Mouse (Mus musculus) ovary, adult 18-20 months (tissue): Measurements from ENCODE around the gene Cotl1.
A peak's percentile ranks its signal among the peaks of the same experiment; 100 is the strongest.
"Not testable (repeated sequence)": the region's sequence is repeated elsewhere in the genome, so short reads cannot be mapped to it uniquely, and the experiment has no call there.

Source experiments
- DNase-seq: peaks from one replicate; pipeline ENCODE4 v3.0.0; 2022; ENCODE audit warnings: low spot score, mixed read lengths

Cotl1 gene

DNA sequence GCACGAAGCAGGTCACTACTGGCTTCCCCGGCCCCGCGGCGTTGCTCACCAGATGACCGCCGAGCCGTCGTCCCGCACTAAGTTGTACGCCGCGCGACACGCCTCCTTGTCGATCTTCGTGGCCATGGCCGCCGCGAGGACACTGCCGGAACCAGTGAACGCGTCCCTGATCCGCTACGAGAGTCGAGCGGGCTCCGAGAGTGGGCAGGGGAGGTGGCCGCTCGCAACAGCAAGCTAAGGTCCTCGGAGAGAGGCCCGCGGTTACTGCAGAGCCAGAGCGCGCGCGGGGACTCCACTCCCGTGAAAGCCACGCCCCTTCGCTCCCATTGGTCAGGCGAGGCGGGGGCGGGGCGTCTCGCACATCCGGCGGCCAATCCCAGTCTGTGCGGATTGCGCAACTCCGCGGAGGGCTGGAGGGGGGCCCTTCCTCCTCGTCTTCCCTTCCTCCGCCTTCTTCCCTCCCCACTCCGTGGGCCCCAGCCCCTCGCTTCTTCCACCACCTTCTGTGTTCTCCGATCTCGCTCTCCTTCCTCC is at the start of gene Cotl1:
Gene Cotl1, minus strand, starts transcription at position 270 of the 534 bp plus-strand sequence.
- peak; percentile 94 for DNase-seq

DNA sequence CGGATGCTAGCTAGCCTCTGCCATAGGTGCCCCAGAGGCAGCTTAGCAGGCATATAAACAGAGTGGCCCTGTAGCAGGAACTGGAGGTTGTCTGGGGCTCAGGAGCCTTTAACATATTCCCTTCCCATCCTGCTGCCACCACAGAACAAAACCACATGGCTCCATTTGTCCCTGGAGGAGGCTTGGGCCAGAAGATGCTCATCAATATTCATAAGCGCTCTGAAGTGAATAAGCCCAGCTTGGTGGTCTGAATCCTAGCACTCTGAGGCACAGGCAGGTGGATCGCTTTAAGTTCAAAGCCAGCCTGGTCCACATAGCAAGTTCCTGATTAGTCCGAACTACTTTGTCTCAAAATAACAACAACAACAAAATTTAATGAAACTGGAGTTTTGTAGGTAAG is 47.7 kb upstream of the Cotl1 start:
- DNase-seq, result no peak

DNA sequence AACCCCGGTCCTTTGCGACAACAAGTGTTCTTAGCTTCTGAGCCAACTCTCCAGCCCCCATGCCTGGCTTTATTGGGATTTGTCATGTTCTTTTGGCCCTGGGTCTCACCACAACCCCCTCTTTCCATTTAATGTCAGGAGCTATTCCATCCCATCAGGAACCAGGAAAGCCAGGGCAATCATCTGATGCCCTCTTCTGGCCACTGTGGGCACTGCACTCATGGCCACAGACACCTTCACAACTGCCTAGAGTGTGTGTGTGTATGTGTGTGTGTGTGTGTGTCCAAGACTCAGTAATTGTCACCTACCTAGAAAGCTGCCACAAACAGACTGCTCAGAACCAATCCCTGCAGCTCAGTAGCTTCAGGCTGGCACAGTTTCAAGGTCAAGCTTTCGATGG is 46.8 kb upstream of the Cotl1 start:
- DNase-seq, result no peak

DNA sequence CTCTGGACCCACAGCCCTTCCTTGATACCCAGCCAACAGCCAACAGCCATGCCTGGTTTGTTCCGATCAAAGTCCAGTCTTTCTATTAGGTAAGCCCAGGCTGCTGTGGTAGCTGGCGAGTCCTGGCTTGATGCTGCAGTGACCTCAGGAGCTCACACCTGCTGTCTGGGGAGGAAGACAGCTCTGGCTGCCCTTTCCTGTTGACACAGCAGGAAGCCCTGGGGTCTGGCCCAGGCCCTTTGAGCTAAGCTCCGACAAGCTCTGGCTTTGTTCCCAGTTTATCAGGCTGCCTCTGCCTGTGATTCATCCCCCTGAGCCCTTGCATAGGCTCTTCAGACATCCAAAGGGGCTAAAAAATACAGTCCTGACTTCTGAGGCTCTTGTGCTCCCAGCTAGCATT is 45.3 kb upstream of the Cotl1 start:
- peak; percentile 45 for DNase-seq

DNA sequence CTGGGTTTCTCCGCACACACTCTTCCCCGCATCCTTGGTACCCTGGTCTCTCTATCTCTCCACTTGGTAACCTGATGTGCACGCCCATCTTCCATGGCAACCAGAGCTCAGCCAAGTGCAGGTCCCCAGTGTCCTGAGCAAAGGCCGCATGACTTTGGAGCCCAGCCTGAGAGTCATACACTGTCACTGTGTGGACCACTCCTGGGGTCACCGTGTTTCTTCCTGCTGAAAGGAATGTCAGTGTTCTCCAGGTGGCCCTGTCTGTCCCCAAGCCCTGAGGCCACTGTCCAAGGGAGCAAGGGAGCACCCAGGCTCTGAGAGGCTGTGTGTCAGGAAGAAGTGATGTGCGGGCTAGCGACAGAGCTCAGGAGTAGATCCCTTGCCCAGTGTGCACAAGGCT is 42.9 kb upstream of the Cotl1 start:
- no peak for DNase-seq

DNA sequence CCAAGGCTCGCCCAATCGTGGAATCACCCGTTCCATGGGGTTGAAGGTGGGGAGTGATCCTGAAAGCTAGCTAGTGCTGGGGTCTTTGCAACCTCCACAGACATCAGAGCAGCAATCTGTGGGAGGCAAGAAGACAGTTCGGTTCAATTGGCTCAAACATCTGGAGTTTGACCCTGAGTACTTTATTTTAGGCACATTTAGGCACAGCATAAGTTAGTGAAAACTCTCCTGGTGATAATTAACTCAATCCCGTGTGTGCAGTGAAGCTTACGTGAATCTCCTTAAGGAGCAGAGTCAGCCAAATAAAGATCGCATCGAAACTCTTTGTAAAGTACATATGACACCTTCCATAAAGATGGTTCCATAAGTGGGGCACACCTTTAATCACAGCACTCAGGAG is 41.6 kb upstream of the Cotl1 start:
- no peak for DNase-seq

DNA sequence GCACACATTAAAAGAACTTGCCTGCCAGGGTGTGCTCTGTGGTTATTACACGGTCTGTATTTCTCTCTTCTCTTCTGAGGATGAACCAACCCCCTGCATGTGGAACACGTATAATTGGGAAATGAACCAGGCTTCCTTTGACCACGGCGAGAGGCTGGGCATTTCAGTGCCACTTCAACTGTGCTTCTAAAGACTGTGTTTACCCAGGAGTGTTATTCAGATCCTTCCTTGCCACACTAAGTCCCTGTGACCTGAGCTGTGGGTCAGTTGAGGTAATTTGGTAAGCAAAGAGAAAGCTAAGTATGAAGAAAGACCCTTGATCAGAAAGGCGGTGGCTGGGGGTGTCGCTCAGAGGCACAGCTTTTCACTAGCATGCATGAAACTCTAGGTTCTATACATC is 41.0 kb upstream of the Cotl1 start:
- no peak for DNase-seq

DNA sequence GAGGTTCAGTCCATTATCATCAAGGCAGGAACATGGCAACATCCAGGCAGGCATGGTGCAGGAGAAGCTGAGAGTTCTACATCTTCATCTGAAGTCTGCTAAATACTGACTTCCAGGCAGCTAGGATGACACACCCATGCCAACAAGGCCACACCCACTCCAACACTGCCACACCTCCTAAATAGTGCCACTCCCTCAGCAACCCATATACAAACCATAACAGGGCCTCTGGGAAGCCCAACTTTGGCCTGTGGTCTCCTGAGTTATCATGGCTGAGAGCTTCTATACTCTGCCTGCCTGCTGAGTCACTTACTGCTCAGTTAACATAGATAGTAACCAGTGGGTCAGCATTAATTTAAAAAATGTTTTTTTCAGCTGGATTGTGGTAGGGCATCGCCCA is 32.8 kb upstream of the Cotl1 start:
- no peak for DNase-seq

DNA sequence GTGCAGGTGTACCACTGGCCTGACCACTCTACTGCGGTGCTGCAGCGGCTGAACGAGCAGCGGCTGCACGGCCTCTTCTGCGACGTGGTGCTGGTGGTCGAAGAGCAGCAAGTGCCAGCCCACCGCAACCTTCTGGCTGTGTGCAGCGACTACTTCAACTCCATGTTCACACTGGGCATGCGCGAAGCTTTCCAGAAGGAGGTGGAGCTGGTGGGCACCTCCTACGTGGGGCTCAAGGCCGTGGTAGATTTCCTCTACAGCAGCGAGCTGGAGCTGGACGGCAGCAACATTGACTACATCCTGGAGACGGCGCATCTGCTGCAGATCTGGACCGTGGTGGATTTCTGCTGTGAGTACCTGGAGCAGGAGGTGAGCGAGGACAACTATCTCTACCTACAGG is 29.3 kb upstream of the Cotl1 start:
- no peak for DNase-seq

DNA sequence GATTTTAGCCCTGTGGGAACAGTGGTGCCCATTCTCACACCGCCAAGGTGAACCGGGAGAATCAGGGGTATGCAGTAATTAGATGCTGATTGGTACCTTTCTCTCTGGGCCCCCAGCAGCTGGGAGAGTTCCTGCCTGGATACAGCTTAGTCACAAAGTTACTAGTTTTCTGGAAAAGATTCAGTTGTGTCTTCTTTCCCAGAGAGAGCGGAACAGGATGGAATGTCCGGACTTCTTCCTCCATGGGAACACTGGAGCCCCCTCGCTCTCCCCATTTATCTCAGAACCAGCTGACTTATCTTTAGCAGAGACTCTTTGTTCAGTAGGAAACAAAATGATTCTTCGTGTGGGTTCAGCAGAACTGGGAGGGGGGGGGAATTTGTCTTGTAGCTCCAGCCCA is 22.4 kb upstream of the Cotl1 start:
- DNase-seq, result no peak

DNA sequence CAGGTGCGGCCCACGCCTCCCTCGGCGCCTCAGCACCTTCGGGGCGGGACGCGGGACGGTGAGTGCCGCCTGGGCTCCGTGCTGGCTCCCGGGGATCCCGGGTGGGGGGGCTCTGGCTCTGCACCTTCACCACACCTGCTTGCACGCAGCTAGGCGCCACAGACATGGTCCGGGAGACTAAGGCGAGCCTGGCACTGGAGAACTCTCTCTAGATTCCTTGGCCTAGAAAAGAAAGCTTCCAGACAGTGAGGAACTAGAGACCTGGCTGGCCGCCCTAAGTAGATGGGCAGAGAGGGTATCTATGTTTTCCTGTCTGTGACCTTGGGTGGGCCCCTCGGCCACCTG is 22.0 kb upstream of the Cotl1 start:
- no peak for DNase-seq

DNA sequence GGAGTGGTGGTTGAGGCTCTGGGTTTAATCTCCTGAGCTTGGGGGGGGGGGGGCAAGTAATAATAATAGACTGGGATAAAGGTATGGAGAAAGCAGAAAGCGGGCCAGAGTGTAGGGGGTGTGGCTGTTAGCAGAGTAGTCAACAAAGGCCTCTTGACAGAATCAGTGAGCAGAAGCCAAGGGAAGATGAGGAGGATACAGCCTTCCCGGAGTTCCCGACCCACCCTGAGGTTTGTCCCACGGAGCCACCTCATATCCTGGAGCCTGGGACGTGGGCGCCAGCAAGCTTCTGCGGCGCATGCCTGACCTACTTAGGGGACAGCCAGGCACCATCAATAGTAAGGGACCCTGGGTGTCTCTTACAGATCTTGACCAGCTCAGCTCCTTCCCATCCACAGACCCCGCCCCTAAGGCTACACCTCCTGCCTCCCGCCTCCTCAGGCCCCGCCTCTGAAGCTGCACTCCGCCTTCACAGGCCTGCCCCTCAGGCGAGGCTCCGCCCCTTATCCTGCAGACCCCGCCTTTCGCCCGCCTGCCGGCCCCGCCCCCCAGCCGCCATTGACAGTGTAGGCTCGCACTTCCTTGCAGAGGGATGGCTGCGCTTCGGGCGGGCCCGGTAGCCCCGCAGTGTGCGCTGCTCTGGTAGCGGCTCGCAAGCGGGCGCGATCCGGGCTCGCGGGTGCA is 21.5 kb upstream of the Cotl1 start, which contains the start of gene Klhl36:
Gene Klhl36, plus strand, starts transcription at position 561 of the 684 bp plus-strand sequence.
- peak; percentile 96 for DNase-seq

DNA sequence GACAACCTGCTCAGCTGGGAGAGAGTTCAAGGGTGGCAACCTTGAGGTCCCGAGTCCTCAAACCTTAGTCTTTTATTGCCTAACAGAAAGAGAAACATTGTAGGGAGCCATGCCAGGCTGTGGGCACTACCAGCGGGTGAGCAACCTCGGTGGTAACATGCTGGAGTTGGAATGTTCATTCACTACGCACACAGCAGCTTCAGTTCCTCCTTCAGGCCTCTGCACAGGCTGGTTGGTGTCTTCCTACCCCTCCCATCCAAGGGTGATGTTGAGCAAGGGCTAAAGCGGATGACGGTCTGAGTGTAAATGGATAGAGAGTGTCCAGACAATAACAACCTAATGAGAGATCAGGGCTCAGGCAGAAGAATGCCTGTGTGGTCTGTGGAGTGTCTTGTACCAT is 17.4 kb upstream of the Cotl1 start:
- no peak for DNase-seq

DNA sequence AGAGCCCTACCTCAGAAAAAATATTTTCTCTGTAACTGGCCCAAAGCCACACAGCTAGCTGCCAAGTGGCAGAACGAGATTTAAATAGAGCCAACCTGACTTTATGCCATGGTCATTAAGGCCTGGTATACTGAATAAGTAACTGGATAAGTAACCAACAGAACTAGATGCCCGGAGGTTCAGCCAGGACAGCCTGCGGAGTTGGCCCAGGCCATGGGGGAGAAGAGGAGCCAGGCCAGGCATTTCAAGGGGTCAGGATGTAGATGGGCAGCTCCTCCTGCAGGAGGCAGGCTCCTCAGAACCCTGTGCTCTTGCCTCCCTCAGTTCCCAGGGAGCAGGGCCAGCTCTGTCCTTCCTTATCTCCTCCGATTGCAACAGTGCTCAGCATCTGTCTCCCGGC is 15.3 kb upstream of the Cotl1 start:
- DNase-seq, result peak; percentile 43

DNA sequence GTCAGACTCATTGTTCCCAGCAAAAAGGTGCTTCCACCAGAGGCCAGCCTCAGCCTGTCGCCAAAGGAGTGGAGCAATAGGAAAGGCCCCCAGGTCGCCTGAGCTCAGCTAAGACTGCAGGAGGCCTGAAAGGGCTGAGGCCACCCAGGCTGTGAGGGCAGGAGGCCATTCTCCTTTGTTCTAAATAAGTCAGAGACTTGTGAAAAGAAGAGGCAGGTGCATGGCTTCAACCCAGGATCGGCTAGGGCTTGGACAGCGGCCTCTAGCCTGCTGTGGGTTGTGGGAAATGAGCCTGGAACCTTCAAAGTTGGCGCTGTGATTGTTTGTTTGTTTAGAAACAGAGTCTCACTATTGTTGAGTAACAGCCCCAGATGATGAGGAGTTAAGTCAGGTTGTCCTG is 13.7 kb upstream of the Cotl1 start:
- no peak for DNase-seq

DNA sequence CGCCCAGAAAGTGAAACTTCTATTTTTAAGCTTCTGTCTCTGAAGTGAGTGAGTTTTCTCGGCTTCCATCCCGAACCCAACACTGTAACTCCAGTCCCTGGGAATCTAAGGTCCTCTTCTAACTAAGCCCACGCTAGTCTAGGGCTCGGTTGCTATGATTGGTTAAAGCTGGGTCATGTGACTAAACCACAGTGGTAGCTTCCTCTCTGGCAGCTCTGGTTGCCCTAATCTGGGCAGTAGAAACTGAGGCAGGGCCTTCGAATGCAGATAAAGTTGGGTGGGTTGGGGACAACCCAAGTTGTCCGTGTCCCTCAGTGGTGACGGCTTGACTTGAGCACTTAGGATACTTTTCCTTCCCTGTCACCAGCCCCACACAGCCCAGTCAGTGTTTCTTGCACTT is 13.2 kb upstream of the Cotl1 start:
- DNase-seq, result no peak

DNA sequence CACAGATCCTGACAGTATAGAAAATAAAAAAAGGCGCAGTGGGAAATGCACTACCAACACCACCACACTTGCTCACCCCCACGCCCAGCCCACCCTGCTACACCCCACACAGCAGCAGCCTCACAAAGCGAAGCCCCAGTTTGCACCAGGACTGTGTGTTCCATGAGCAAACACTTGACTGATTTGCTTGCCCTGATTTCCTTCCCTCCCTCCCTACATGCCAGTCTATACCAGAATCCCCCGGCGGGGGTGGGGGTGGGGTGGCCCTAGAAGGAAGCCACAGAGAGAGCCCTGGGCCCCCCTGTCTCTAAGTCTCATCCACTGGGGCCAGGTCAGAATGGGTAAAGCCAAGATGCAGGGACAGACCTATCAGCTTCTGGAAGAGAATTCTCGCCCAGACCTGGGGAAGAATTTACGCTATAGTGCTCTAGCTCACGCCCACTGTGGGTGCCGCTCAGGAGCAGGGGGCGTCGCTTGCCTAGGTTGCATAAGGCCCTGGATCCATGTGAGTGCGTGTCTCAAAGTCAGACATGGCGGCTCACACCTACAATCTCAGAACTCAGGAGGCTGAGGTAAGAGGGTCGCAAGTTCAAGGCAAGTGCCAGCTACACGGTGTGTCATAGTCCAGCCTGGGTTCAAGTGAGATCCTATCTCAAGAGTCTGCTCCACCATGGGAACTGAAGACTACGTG is 7.0 kb upstream of the Cotl1 start:
- no peak for DNase-seq

DNA sequence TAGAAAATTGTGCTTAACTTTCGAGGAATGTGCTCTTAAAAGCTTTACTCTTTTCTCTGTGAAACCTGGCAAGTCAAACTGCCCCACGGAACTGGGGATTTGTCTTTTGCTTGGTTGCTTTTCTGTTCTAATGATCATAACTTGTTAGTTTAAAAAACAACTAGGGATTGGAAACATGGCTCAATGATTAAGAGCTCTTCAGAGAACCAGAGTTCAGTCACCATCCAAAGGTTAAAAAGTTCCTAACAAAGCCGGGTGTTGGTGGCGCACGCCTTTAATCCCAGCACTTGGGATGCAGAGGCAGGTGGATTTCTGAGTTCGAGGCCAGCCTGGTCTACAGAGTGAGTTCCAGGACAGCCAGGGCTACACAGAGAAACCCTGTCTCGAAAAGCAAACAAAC is 5.4 kb upstream of the Cotl1 start:
- DNase-seq, result not testable (repeated sequence)

DNA sequence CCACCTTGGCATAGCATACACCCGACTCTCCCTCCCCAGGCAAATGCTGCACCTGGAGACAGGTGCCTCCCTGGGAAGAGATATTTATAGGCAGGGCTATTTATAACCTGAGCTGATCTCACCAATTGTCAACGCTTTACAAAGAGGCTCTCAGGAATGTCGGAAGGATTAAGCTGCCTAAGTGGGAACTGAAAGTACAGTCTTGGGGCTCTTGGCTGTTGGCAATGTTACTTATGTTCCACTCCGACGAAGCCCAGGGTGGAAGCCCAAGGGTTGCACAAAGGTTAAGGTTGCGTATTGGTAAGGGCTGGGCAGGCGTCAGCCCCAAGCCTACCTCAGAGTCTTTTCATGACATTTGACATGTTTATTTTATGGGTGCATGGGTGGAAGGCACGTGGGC is 4.2 kb upstream of the Cotl1 start:
- no peak for DNase-seq

DNA sequence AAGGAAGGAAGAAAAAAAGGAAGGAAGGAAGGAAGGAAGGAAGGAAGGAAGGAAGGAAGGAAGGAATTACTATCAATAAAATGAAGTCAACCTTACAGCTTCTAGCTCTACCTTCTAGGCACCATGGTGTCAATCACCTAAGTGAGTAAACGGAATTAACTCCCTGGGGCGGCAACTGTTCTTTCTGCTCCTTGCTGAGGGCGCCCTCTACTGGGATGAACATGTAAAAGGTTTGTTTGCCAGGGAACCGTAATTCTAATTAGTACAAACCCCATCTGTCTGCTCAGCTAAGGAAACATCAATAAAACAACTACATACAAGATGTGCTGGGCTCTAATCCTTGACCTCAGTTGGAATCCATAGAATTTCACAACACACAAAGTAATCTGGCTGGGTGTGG is 3.1 kb upstream of the Cotl1 start:
- no peak for DNase-seq

DNA sequence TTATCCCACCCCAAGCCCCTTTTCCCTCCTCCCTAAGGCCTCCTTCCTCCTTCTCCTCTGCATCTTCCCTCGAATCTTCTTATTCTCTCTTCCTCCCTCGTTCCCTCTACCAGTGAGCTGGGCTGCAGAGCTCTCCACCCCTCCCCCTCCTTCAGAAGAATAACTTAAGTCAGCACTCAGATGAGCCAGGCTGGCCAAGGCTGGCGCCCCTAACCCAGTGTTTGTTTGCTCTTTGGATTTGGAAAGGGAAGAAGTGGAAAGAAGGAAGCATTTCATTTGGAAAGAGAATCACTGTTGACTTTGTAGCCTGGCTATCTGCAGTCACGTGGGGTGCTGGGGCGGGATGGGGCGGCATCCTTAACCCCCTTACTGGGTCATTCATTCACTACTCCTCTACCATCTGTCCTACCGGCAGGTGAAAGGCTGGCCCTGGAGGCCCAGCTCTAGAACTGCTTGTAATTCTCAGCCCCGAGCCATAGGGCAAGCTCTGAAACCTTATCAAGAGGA is 614 bp upstream of the Cotl1 start:
- DNase-seq, result no peak

DNA sequence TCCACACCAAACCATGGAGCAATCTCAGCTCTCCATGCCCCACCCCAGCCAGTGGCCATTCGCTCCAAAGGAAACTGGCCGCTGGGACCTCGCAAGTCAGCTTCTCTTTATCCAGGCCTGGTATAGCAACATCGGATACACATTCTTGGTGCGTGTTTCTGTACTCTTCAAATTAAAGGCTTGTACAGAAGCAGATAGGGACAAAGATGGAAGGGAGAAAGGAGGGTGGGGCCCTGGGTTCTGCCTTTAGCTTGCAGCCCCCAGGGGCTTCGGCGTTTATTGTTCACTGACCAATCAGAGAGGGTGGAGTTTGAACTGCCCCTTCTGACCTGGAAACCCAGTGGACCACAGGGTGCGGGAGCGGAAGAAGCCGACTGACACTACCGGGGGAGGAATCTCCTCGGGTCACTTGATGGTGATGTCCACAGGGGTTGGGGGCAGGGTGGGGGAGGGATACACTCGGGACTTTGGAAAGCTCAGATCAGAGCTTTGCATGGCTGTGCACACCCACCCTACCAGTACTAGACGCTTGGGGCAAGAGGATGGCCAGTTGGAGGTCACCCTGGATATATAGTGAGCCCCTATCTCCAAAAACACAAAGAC is 824 bp downstream of the Cotl1 start:
- no peak for DNase-seq

DNA sequence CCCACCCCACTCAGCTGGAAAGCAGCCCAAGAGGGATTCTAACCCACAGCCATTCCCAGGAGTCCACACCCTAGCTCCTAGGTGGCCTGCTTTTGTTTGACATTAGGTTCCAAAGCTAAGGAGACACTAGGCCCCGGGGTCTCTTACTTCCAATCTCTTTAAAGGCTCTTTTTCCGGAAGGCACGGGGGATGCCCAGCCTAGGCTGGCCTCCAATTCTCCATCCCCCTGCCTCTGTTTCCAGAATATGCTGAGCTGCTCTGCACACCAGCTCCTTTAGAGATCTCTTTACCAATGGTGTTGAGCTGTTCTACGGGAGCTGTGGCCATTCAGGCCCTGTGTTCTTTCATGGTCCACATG is 1.4 kb downstream of the Cotl1 start:
- DNase-seq, result no peak
